Mouse (Mus musculus) c-Kit-positive CD71-positive TER-119-negative erythroid progenitor cells, embryonic 14.5 days (primary cell): ENCODE data around the gene Snrnp35.
A peak's percentile ranks its signal among the peaks of the same experiment; 100 is the strongest.
"Not testable (repeated sequence)": the region's sequence is repeated elsewhere in the genome, so short reads cannot be mapped to it uniquely, and the experiment has no call there.

Experiments
- DNase-seq: peaks from one replicate; pipeline ENCODE4 v3.0.0-alpha.2; 2013; ENCODE audit warnings: low read depth

Snrnp35 gene

DNA sequence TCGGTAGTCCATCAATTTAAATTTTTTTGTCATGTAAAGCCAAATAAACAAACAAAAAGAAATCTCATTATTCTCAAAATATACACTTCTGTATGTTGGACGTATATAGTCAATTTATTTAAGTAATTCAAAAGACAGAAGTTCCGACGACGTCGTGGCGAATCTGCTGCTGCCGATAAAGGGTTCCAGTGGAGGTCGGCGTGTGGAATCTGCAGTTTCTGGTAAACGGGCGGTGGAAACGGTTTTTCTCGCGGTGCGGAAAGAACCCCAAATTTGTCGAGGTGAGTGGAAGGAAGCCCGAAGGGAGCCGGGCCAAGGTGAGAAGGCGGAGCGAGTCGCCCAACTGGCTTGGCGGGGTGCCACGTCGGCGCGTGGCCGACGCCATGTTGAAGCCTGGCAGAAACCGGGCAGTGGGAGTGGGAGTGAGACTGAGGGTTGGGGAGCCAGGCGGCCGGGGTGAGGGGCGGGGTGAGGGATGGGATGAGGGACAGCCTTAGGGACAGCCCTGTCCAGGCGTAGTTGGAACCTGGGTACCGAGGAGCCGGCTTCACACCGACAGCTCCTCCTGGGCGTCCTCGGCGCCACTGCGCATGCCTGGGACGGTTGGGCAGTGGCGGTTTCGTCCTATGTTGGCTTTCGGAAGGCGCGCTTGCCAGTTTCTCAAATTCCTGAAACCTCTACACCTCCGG lies at the start of gene Snrnp35:
Snrnp35 (plus strand) TSS at position 169 of the 689 bp plus-strand sequence.
- DNase-seq = peak; percentile 79

GRCm38 (mm10) chr5:124438229-124438628 lies 44.7 kb upstream of the Snrnp35 start:
- no peak for DNase-seq

DNA sequence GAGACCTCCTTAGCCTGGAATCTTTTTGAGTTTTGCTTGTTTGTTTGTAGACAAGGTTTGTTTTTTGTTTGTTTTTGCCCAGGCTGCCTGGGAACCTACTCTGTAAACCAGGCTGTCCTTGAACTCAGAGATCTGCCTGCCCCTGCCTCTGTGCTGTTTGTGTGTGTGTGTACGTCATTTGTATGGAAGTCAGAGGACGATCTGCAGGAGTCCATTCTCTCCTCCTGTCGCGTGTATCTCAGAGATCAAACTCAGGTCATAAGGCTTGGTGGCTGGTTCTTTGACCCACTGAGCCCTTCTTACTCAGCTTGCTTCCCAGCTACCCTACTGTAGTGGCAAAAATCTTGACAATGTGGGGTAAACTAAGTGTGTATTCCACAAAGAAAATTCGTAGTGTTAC lies 44.2 kb upstream of the Snrnp35 start:
- DNase-seq = no peak

DNA sequence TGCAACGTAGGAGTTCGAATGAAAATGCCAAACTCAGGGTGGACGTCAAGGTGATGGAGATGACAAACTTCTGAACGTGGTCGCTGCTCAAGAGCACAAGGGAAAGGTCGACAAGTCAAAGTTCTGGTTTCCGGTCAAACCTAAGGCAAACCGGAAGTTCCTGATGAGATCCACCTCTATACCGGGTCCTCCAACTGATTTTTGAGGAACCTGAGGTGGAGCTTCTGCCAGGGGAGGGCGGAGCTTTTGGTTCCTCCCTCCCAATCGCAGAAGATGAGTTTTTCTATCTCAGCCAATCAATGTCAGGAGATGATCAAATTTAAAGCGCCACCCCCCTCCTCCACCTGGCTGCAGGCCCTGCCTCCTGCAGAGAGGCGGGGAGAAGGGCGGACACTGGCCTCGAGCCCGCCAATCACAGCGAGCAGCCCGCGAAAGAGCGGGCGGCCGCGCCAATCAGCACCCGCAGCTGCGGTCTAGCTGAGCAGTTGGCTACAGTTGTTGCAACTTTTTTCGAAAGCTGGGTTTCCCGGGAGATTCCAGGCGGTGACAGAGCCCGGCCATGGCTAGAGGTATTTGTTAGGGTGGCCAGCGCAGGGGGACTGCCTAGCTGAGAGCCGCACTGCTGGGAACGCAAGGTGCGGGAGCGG lies 43.4 kb upstream of the Snrnp35 start, which contains the start of gene Kmt5a:
Kmt5a (plus strand) TSS at position 484 of the 647 bp plus-strand sequence.
- DNase-seq = peak; percentile 94

GRCm38 (mm10) chr5:124440094-124440701 lies 42.7 kb upstream of the Snrnp35 start:
- DNase-seq = no peak

GRCm38 (mm10) chr5:124442628-124443027 lies 40.3 kb upstream of the Snrnp35 start:
- DNase-seq = no peak

DNA sequence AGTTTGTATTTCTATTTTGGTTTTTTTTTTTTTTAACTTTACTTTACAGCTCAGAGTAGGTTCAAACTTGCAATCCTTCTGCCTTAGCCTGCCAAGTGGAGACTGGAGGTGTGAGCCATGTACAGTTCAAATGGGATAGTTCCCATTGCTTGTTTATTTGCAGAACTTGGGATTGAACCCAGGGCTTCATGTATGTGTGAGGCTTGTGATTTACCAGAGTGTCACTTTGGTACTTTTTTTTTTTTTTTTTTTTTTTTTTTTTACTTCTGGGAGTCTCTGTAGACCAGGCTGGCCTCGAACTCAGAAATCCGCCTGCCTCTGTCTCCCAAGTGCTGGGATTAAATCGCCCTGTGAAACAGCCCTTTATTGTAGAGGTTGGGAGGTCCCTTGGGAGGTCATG lies 38.7 kb upstream of the Snrnp35 start:
- no peak for DNase-seq

DNA sequence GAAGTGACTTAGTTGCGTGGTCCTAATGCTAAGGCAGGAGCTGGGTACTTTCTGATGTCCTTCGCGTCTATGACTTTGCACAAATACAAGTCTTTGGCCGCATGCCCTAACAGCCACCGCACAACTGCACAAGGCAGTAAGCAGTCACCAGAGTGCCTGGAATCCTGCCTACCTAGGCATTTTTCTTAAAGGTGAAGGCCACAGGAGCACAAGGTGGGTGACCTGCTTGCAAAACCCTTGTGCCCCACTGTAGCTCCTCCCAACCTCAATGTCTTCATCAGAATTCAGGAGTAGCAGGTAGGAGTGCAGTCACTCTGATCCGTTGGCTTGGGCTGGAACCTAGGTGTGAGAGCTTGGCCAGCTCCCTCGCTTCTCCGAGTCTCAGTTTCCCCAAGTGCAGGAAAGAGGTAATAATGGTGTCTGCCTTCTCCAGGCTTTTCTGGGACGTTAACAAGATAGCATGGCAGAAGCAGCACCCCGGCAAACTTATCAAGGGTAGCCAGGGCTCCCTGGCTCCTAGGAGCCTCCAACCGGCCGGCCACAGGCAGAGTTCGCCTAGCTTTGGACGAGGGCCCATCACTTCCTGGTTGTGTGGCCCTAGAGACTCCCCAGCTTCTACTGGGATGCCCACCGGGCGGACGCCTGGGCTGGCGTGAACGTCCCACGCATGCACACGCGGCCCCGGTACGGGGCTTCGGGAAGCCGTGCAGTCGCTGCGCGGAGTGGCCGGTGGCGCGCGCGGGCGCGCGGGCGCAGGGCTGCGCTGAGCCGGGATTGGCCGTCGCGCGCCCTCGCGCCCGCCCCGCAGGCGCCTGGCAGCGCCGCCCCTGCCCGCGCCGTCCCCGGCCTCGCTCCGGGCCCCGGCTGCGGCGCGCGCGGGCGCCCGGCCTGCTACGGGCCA lies 38.0 kb upstream of the Snrnp35 start:
- peak; percentile 53 for DNase-seq

DNA sequence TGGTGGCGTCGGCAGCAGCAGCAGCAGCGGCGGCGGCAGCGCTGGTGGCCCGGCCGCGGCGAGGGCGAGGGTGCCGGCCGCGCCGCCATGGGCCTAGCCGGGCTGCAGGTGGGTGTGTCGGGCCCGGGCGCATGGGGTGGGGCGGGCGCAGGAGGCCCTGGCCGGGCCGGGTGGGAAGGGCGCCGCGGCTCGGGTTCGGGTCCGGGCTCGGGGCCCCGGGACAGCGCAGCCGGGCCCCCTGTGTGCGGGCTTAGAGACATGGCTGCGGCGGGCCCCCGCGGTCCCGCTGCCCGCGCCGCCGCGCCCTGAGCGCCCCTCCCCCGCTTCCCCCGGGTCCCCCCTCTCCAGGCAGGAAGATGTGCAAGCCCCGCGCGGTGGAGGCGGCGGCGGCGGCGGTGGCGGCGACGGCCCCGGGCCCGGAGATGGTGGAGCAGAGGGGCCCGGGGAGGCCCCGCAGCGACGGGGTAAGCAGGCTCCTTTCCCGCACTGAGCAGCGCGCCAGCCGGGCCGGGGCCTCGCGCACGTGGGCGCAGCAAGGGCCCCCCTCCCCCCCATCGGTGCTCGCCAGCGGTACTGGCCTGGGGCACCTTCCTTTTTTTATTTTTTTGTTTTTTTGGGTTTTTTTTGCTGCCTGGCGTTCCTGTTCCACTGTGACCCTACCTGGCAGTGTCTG lies 37.2 kb upstream of the Snrnp35 start:
- DNase-seq = no peak

- peak; percentile 81 for DNase-seq
Measured at GRCm38 (mm10) chr5:124446301-124446881, 36.5 kb upstream of the Snrnp35 start.

DNA sequence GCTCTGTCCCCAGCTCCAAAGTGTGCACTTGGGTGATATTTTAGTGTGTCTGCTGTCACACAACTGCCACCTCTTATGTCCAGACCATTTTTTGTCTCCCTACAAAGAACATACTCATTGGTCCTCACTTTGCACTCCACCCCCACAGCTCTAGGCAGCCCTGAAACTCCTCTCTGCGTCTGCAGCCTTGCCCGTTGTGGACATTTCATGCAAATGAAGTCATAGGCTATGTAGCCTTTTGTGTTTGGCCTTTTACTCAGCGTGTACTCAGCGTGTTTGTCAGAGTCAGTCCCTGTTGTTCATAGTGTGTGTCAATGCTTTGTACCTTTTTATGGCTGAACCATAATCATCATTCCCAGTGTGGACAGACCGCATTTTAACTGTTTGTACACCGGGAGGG lies 33.4 kb upstream of the Snrnp35 start:
- DNase-seq = no peak

GRCm38 (mm10) chr5:124450051-124450450 lies 32.9 kb upstream of the Snrnp35 start:
- no peak for DNase-seq

- no peak for DNase-seq
Measured at GRCm38 (mm10) chr5:124450641-124451340, 32.1 kb upstream of the Snrnp35 start.

GRCm38 (mm10) chr5:124452494-124453228 lies 30.3 kb upstream of the Snrnp35 start:
- DNase-seq = no peak

GRCm38 (mm10) chr5:124453339-124454081 lies 29.4 kb upstream of the Snrnp35 start:
- no peak for DNase-seq

DNA sequence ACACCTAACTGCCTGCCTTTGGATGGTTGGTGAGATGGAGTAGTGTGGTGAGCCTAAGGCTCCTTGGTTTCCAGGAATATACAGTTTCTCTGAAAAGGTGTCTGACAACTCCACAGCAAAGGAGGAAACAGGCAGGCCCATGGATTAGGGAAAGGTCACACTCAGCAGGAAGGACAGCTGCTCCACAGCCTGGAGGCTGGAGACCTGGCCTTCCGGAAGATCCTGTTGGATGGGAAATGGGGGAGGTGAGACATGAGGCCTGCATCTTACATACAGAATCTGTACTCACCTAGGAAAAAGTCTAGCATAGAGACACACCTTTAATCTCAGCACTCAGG lies 28.9 kb upstream of the Snrnp35 start:
- no peak for DNase-seq

- no peak for DNase-seq
Measured at GRCm38 (mm10) chr5:124456762-124457161, 26.2 kb upstream of the Snrnp35 start.

DNA sequence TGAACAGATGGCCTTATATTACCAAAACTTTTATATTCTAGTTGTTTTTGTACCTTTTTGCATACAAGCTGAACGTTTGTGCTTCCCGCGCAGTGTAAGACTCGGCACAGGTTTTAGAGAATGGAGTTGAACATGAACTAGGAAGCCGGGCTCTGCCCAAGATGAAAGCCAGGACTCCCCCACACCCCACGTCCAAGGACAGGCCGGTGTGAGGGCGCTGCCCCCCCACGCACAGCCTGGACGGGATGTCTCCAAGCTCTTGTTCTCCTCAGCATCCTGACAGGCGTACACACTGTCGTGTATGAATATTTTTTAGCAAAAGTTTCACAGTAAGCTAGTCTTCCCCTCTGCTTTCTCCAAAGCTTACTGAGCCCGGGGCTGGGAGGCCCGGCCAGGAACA lies 22.0 kb upstream of the Snrnp35 start:
- not testable (repeated sequence) for DNase-seq

- DNase-seq = no peak
Measured at GRCm38 (mm10) chr5:124462297-124463025, 20.5 kb upstream of the Snrnp35 start.
